Mouse (Mus musculus): Measurements from ENCODE around the gene Teddm1a. TPM values are rescaled to one million over a fixed set of nuclear protein-coding genes. Genes with fewer than 3 reads are reported as not detected.
"Not testable (repeated sequence)": the region's sequence is repeated elsewhere in the genome, so short reads cannot be mapped to it uniquely, and the experiment has no call there.

Gene Teddm1a
- not detected in 2 replicates for polyA plus RNA-seq (2014; fragmentation: Nextera tagmentation; extraction: Ambion mirVana)

- H3K4me2 ChIP-seq (replicated peaks; ENCODE audit: low read depth, low read length), result no peak within 1 kb of the TSS
- no peak within 1 kb of the TSS for H3K27ac ChIP-seq (ENCODE audit: low read length)
- 55% methylated on average over 4 of the region's 4 CpGs for WGBS
- H3K4me1 ChIP-seq (ENCODE audit: control insufficient read depth, insufficient read depth, low read length), result 0 out of 2 replicates have a peak, but pooled peaks cover 5% of the 10 kb centered on the region
- no peak within 1 kb of the TSS for H3K9ac ChIP-seq (replicated peaks; ENCODE audit: low read depth, low read length)
- H3K36me3 ChIP-seq (ENCODE audit: control insufficient read depth, insufficient read depth, low read length), result no peaks in the 10 kb centered on the region
- H3K9me3 ChIP-seq (ENCODE audit: control insufficient read depth, low read depth, low read length), result no peaks in the 10 kb centered on the region
- H3K4me3 ChIP-seq (ENCODE audit: low read depth, low read length), result no peak within 1 kb of the TSS
- no peaks in the 10 kb centered on the region for H3K27me3 ChIP-seq (ENCODE audit: control insufficient read depth, insufficient read depth, low read length)
- no peak for ATAC-seq (ENCODE audit: insufficient number of reproducible peaks, insufficient read depth, low FRiP score, low read depth)
These were observed at the start of gene Teddm1a for GRCm38 (mm10) chr1:153891442-153891841. Teddm1a (plus strand) TSS chr1:153891742.

GRCm38 (mm10) chr1:153842121-153842740 lies 49.3 kb upstream of the Teddm1a start:
- no peak overlapping the region for H3K27ac ChIP-seq (ENCODE audit: low read length)
- no peak for ATAC-seq (ENCODE audit: insufficient number of reproducible peaks, insufficient read depth, low FRiP score, low read depth)
- H3K4me3 ChIP-seq (ENCODE audit: low read depth, low read length), result no peak overlapping the region
- no peak overlapping the region for H3K4me2 ChIP-seq (replicated peaks; ENCODE audit: low read depth, low read length)
- no peaks in the 10 kb centered on the region for H3K27me3 ChIP-seq (ENCODE audit: control insufficient read depth, insufficient read depth, low read length)
- no peak overlapping the region for H3K9ac ChIP-seq (replicated peaks; ENCODE audit: low read depth, low read length)
- H3K9me3 ChIP-seq (ENCODE audit: control insufficient read depth, low read depth, low read length), result no peaks in the 10 kb centered on the region
- no peaks in the 10 kb centered on the region for H3K4me1 ChIP-seq (ENCODE audit: control insufficient read depth, insufficient read depth, low read length)
- H3K36me3 ChIP-seq (ENCODE audit: control insufficient read depth, insufficient read depth, low read length), result no peaks in the 10 kb centered on the region
- 84% methylated on average over 11 of the region's 11 CpGs for WGBS

- H3K27me3 ChIP-seq (ENCODE audit: control insufficient read depth, insufficient read depth, low read length), result no peaks in the 10 kb centered on the region
- H3K9ac ChIP-seq (replicated peaks; ENCODE audit: low read depth, low read length), result no peak within 1 kb of the TSS
- 96% methylated on average over 8 of the region's 8 CpGs for WGBS
- ATAC-seq (ENCODE audit: insufficient number of reproducible peaks, insufficient read depth, low FRiP score, low read depth), result no peak
- no peaks in the 10 kb centered on the region for H3K36me3 ChIP-seq (ENCODE audit: control insufficient read depth, insufficient read depth, low read length)
- H3K9me3 ChIP-seq (ENCODE audit: control insufficient read depth, low read depth, low read length), result no peaks in the 10 kb centered on the region
- no peaks in the 10 kb centered on the region for H3K4me1 ChIP-seq (ENCODE audit: control insufficient read depth, insufficient read depth, low read length)
- no peak within 1 kb of the TSS for H3K4me2 ChIP-seq (replicated peaks; ENCODE audit: low read depth, low read length)
- no peak within 1 kb of the TSS for H3K4me3 ChIP-seq (ENCODE audit: low read depth, low read length)
- no peak within 1 kb of the TSS for H3K27ac ChIP-seq (ENCODE audit: low read length)
These were observed 47.5 kb upstream of the Teddm1a start, which contains the start of gene Rgsl1 for GRCm38 (mm10) chr1:153844042-153844441. Rgsl1 (minus strand) TSS chr1:153844142.

GRCm38 (mm10) chr1:153846420-153846819 lies 45.1 kb upstream of the Teddm1a start:
- no peak overlapping the region for H3K27ac ChIP-seq (ENCODE audit: low read length)
- H3K9ac ChIP-seq (replicated peaks; ENCODE audit: low read depth, low read length), result no peak overlapping the region
- no peak overlapping the region for H3K4me3 ChIP-seq (ENCODE audit: low read depth, low read length)
- H3K36me3 ChIP-seq (ENCODE audit: control insufficient read depth, insufficient read depth, low read length), result no peaks in the 10 kb centered on the region
- no peaks in the 10 kb centered on the region for H3K27me3 ChIP-seq (ENCODE audit: control insufficient read depth, insufficient read depth, low read length)
- no peaks in the 10 kb centered on the region for H3K4me1 ChIP-seq (ENCODE audit: control insufficient read depth, insufficient read depth, low read length)
- no peaks in the 10 kb centered on the region for H3K9me3 ChIP-seq (ENCODE audit: control insufficient read depth, low read depth, low read length)
- 83% methylated on average over 7 of the region's 7 CpGs for WGBS
- H3K4me2 ChIP-seq (replicated peaks; ENCODE audit: low read depth, low read length), result no peak overlapping the region
- no peak for ATAC-seq (ENCODE audit: insufficient number of reproducible peaks, insufficient read depth, low FRiP score, low read depth)

GRCm38 (mm10) chr1:153846867-153847266 lies 44.7 kb upstream of the Teddm1a start:
- no peaks in the 10 kb centered on the region for H3K36me3 ChIP-seq (ENCODE audit: control insufficient read depth, insufficient read depth, low read length)
- 28% methylated on average over 6 of the region's 6 CpGs for WGBS
- no peak overlapping the region for H3K9ac ChIP-seq (replicated peaks; ENCODE audit: low read depth, low read length)
- H3K27ac ChIP-seq (ENCODE audit: low read length), result no peak overlapping the region
- H3K4me2 ChIP-seq (replicated peaks; ENCODE audit: low read depth, low read length), result no peak overlapping the region
- H3K4me3 ChIP-seq (ENCODE audit: low read depth, low read length), result no peak overlapping the region
- no peaks in the 10 kb centered on the region for H3K9me3 ChIP-seq (ENCODE audit: control insufficient read depth, low read depth, low read length)
- no peak for ATAC-seq (ENCODE audit: insufficient number of reproducible peaks, insufficient read depth, low FRiP score, low read depth)
- no peaks in the 10 kb centered on the region for H3K27me3 ChIP-seq (ENCODE audit: control insufficient read depth, insufficient read depth, low read length)
- no peaks in the 10 kb centered on the region for H3K4me1 ChIP-seq (ENCODE audit: control insufficient read depth, insufficient read depth, low read length)

- H3K27ac ChIP-seq (ENCODE audit: low read length); H3K27me3 ChIP-seq (ENCODE audit: control insufficient read depth, insufficient read depth, low read length); H3K9ac ChIP-seq (replicated peaks; ENCODE audit: low read depth, low read length); H3K4me2 ChIP-seq (replicated peaks; ENCODE audit: low read depth, low read length); ATAC-seq (ENCODE audit: insufficient number of reproducible peaks, insufficient read depth, low FRiP score, low read depth); H3K36me3 ChIP-seq (ENCODE audit: control insufficient read depth, insufficient read depth, low read length); H3K9me3 ChIP-seq (ENCODE audit: control insufficient read depth, low read depth, low read length); H3K4me1 ChIP-seq (ENCODE audit: control insufficient read depth, insufficient read depth, low read length); H3K4me3 ChIP-seq (ENCODE audit: low read depth, low read length): not testable (repeated sequence)
- WGBS, result 71% methylated on average over 7 of the region's 7 CpGs
These were observed 38.8 kb upstream of the Teddm1a start for GRCm38 (mm10) chr1:153852696-153853095.

GRCm38 (mm10) chr1:153855946-153856345 lies 35.6 kb upstream of the Teddm1a start:
- Histone ChIP-seq H3K36me3 (ENCODE audit: control insufficient read depth, insufficient read depth, low read length) (no peaks in the 10 kb centered on the region), H3K9me3 (ENCODE audit: control insufficient read depth, low read depth, low read length) (no peaks in the 10 kb centered on the region), H3K9ac (replicated peaks; ENCODE audit: low read depth, low read length) (no peak overlapping the region), H3K4me2 (replicated peaks; ENCODE audit: low read depth, low read length) (no peak overlapping the region), H3K4me3 (ENCODE audit: low read depth, low read length) (no peak overlapping the region), H3K27me3 (ENCODE audit: control insufficient read depth, insufficient read depth, low read length) (no peaks in the 10 kb centered on the region), H3K27ac (ENCODE audit: low read length) (no peak overlapping the region), H3K4me1 (ENCODE audit: control insufficient read depth, insufficient read depth, low read length) (no peaks in the 10 kb centered on the region)
- 73% methylated on average over 8 of the region's 8 CpGs for WGBS
- ATAC-seq (ENCODE audit: insufficient number of reproducible peaks, insufficient read depth, low FRiP score, low read depth), result no peak

- 83% methylated on average over 6 of the region's 6 CpGs for WGBS
- Histone ChIP-seq H3K27me3 (ENCODE audit: control insufficient read depth, insufficient read depth, low read length) (no peaks in the 10 kb centered on the region), H3K4me1 (ENCODE audit: control insufficient read depth, insufficient read depth, low read length) (no peaks in the 10 kb centered on the region)
These were observed 17.5 kb upstream of the Teddm1a start, which contains the start of gene Teddm1b for GRCm38 (mm10) chr1:153874045-153874444. Teddm1b (plus strand) TSS chr1:153874345.

GRCm38 (mm10) chr1:153880391-153880790 lies 11.2 kb upstream of the Teddm1a start:
- not testable (repeated sequence) for H3K4me2 ChIP-seq (replicated peaks; ENCODE audit: low read depth, low read length); H3K27me3 ChIP-seq (ENCODE audit: control insufficient read depth, insufficient read depth, low read length); H3K4me3 ChIP-seq (ENCODE audit: low read depth, low read length); H3K27ac ChIP-seq (ENCODE audit: low read length); H3K36me3 ChIP-seq (ENCODE audit: control insufficient read depth, insufficient read depth, low read length); H3K4me1 ChIP-seq (ENCODE audit: control insufficient read depth, insufficient read depth, low read length); H3K9ac ChIP-seq (replicated peaks; ENCODE audit: low read depth, low read length); H3K9me3 ChIP-seq (ENCODE audit: control insufficient read depth, low read depth, low read length); ATAC-seq (ENCODE audit: insufficient number of reproducible peaks, insufficient read depth, low FRiP score, low read depth)
- WGBS, result 98% methylated on average over 17 of the region's 17 CpGs

More at GRCm38 (mm10) chr1:153874045-153874444, 17.5 kb upstream of the Teddm1a start, which contains the start of gene Teddm1b:
- no peaks in the 10 kb centered on the region for H3K36me3 ChIP-seq (ENCODE audit: control insufficient read depth, insufficient read depth, low read length)
- H3K9me3 ChIP-seq (ENCODE audit: control insufficient read depth, low read depth, low read length), result no peaks in the 10 kb centered on the region
- no peak within 1 kb of the TSS for H3K9ac ChIP-seq (replicated peaks; ENCODE audit: low read depth, low read length)
- H3K4me3 ChIP-seq (ENCODE audit: low read depth, low read length), result no peak within 1 kb of the TSS
- no peak within 1 kb of the TSS for H3K27ac ChIP-seq (ENCODE audit: low read length)
- no peak for ATAC-seq (ENCODE audit: insufficient number of reproducible peaks, insufficient read depth, low FRiP score, low read depth)
- no peak within 1 kb of the TSS for H3K4me2 ChIP-seq (replicated peaks; ENCODE audit: low read depth, low read length)

All from stomach, embryonic 14.5 days (tissue).